Mouse (Mus musculus) erythroid progenitor cell, adult 5-6 weeks (primary cell): ENCODE results near the gene Mpi. TPM values are rescaled to one million over a fixed set of nuclear protein-coding genes. Genes with fewer than 3 reads are reported as not detected.

Source experiments
- ATAC-seq: replicated peaks from 2 replicates; pipeline ENCODE4 v1.8.0; 2016; ENCODE audit warnings: moderate number of reproducible peaks, mild to moderate bottlenecking, moderate TSS enrichment, inconsistent platforms; ENCODE audit not compliant: poor library complexity, low FRiP score, severe bottlenecking
- total RNA-seq, 2 experiments: library from RNA; stranded (forward) in 1 of 2; stranded (reverse) in 1 of 2; fragments of 150-400 nt in 1 of 2; fragments of 186-747, 209-891 nt in 1 of 2; gene quantifications; 2 replicates each; pipeline versions ENCODE4 v1.2.3 to v1.2.4; 2015 to 2017; ENCODE audit warnings: low replicate concordance in 2 of 2

The Mpi gene
- total RNA-seq, 2 experiments from 2014 or later = 1.4 to 1.7 TPM

DNA sequence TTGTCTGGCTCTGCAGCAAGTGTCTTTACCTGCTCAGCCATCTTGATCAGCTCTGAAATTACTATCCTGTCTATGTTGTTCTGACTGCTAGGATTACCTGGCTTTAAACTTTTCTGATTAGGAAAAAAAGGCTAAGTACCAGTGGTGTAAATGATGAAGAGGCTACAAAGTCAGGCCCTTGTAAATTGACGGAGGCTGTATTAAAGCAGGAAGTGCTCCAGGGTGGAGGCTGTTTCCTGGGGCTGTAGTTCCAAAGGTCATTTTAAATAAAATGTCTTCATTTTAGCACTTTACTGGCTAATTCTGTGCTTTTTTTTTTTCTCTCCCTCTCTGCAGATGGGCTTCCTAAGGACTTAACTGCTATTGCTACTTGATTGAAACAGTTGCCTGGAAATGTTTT, 20.6 kb downstream of the Mpi start:
- ATAC-seq = no peak

- ATAC-seq = no peak
Measured at GRCm38 (mm10) chr9:57526435-57526834, 26.1 kb downstream of the Mpi start.

DNA sequence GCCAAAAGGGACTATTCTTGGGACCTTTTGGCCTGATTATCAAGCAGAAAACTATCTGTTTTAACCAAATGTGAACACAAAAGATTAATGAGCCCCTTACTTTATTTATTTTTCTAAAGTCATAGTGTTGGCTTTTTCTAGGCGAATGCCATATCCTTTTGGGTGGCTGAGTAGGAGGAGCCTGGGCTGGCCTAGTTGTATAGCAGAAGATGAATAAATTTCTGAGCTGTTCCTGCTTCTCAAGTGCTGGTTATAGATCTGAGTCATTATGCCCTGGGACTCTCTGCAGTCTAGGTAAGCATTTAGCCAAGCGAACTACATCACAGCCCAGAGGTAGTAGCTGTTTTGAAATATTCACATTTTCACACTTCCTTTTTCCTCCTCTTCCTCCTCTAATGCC, 27.0 kb downstream of the Mpi start:
- ATAC-seq = no peak

- no peak for ATAC-seq
Measured at GRCm38 (mm10) chr9:57524439-57524838, 28.1 kb downstream of the Mpi start.

DNA sequence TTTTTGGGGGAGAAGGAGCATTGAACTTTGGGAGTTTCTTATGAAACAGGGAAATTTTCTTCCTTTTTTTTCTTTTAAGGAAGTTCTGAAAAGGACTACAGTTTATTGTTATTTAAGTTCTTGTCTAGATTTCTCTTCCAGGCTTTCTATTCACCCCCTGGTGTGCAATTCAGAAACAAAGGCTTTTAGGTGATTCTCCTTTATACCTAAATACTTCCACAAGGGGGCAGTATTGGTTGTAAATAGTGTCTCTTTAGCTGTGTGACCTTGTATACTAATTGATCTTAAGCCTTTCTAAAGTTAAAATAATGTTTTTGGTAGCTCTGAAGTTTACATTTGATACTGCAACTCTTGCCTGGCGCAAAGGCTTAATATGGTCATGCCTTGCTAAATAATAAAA, 28.8 kb downstream of the Mpi start:
- ATAC-seq = peak; percentile 56

- ATAC-seq = no peak
Measured at GRCm38 (mm10) chr9:57522861-57523246, 29.7 kb downstream of the Mpi start.

DNA sequence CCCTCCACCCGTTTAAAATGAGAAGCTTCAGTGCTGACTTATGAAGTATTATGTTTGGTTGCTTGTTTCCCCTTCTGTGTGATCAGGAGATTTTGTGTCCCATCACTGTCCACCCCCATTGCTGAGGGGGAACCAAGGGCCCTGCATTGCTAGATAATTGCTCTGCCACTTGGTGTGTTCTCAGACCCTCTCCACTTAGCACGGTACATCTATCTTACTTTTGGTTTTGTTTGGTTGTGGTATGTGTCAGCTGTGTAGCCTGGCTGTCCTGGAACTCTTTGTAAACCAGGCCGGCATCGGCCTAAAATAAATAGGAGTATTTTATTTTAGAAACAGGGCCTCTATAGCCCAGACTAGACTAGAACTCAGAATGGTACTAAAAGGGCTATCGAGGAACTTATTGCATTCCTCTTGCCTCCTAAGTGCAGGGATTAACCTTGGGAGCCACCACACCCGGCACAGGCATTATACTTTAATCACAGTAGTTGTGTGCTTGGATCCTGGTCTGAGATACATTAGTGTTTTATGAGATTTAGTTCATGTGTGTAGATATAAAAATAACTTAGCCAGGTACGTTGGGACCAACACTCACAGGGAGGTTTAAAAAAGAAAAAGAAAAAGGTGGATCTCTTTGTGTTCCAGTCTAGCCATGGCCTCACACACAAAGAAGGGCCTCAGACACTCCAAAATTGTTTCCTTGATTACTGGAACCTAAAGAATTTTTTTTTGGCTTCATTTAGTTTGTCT, 30.3 kb downstream of the Mpi start:
- no peak for ATAC-seq

DNA sequence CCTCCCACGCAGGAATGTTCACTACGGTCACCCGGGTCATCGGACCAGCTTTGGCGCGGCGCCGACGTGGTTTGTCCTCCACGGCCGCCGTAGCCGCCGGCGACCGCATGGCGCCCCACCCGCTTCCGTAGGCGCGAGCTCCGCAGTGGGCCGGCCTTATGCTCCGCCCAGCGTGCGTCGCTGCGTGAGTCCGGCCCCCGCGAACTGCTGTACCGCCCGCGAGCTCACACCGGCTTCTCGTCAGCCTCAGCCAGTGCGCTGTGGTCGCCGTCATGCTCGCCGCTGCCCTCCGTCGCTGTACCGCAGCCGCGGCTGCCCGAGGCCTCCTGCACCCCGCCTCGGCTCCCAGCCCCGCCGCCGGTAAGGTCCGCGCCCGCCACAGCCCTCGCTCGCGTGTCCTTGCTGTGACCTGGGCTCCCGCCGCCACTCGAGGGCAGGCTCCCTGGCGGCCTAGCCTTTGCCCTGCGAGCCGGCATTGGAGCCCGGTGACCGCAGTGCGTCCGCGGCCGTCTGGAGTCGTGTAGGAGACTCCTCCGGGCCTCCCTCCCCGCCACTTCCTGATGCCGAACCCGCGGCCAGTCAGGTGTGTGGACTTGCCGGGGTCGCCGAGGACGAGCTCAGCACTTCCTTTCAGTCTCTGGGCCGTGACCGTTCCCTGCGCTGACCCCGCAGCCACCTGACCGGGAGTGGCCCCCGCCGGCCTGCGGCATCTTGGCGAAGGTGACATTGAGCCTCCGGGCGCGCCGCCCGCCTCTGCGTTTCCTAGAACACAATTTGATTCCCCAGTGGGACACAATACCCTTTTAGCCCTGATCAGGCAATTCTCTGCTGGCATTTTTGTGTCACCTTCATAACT, 31.3 kb downstream of the Mpi start, which contains the start of gene Cox5a:
TSS of gene Cox5a (plus strand) at position 219 of the 856 bp plus-strand sequence.
- ATAC-seq = peak; percentile 93

DNA sequence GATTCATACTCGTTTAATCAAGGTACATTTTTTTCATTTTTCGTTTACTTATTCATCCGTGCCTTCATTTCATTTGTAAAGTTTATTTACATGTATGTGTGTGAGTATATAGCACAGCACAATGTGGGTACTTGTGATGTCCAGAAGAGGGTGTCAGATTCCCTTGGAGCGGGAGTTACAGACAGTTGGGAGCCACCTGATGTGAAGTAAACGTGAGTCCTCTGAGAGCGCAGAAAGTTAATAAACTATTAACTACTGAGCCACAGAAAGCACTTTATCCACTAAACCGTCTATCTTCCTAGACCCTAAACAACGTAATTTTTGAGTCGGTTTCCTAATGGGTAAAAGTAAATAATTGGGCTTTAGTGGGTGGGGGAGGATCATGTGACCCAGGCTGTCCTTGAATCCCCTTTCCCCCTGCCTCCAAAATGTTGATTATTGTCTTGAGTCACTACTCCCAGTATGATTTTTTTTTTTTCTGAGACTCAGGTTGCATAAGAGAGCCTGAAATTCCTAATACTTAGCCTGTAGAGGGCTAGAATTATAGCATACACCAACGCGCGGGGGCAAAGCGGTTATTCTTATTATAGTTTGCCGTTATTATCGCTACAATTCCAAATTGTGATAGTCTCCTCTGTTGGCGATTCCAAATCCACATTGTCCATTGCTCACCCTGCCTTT, 32.0 kb downstream of the Mpi start:
- 0 out of 2 replicates have a peak, but pooled peaks have one; percentile 4 for ATAC-seq

GRCm38 (mm10) chr9:57517113-57517512, 35.5 kb downstream of the Mpi start:
- ATAC-seq = 0 out of 2 replicates have a peak, but pooled peaks have one; percentile 37

- no peak for ATAC-seq
Measured at GRCm38 (mm10) chr9:57510577-57510976, 42.0 kb downstream of the Mpi start.

- ATAC-seq = peak; percentile 95
Measured at GRCm38 (mm10) chr9:57505700-57506099, 46.9 kb downstream of the Mpi start.

- no peak for ATAC-seq
Measured at GRCm38 (mm10) chr9:57504891-57505290, 47.7 kb downstream of the Mpi start.

DNA sequence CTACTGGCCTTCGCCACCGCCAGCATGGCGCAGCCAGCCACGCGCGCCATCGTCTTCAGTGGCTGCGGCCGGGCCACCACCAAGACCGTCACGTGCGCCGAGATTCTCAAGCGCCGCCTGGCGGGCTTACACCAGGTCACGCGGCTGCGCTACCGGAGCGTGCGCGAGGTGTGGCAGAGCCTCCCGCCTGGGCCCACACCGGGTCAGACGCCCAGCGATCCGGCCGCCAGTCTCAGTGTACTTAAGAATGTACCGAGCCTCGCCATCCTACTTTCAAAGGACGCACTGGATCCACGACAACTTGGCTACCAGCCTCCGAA, 48.2 kb downstream of the Mpi start:
- ATAC-seq = 0 out of 2 replicates have a peak, but pooled peaks have one; percentile 40

DNA sequence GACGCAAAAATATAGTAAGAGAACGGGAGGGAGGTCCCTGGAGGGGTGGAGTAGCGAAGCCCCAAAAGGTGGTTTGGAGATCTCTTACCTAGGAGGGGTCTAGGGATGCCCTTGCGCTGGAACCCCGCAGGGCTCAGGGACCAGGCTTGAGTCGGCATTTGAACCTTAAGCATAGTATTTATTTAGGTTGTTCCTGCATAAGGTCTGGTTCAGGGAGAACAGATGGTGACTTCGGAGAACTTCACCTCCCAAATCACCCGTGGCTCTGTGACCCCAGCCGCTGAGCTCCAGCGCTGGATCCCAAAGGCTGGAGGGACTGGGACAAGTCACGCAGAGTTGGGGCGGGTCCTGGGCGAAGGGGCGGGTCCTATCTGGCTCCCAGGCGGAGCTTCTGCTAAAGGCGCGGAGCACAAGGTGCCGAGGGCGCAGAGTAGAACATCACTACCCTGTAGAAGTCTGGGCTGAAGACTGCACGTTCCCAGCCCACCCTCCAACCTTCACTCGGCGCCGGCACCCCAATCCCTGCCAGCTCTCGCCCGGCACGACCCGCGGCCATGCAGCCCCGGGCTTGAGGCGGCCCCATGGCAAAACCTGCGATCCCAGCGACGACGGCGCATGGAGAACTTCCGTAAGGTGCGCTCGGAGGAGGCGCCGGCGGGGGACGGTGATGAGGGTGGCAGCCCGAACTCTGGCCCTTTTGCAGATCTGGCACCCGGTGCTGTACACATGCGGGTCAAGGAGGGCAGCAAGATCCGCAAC, 48.8 kb downstream of the Mpi start, which contains the start of gene Rpp25:
TSS of gene Rpp25 (plus strand) at position 405 of the 759 bp plus-strand sequence.
- ATAC-seq = 0 out of 2 replicates have a peak, but pooled peaks have one; percentile 31

DNA sequence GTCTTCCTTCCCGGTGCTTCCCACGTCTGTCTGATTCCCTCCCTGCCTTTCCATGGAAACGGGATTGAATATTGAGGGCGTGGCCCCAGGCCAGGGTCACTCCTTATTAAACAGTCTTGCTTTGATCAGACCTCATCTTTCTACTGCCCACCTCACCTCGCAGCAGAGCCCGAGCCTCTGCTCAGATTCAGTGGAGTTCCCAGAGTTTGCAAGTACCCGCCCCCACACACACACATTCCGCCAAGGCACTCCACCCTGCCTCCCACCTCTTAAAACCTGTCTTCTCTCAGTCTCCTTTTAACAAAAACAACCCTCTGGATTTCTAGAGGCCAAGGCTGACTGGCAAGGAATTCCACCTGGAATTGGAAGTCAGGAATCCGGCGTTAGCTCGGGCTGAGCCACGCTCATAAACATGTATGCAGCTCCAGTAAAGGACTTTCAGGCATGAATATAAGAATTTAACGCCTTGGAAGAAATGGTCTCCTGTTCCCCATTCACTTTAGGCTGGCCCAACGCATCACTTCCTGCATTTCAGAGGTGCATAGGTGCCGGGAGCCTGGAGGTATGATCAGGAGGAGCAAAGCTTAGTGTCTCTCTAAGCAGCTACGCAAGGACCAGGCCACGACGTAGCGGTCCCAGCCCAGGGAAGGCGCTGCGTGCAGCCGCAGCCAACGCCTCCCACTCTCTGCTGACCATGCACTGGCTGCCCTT, 49.5 kb downstream of the Mpi start:
- no peak for ATAC-seq

DNA sequence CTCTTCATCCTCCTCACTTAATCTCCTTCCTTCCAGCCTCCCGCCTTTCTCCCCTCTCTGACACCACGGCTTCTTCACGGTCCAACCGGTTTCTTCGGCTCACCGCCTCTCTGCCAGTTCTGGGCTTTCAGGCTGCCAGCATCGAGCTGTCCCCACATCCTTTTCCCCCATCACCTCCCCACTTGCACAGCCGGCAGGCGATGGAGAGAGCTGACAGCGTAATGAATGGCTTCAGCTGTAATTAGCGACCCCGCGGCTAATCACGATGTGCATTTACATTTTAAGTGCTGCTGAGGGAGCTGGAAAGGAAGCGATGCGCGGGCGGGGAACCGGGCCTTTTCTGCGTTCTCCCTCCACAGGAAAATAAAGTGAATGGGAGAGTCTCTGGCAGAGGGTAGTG, 50.7 kb downstream of the Mpi start:
- no peak for ATAC-seq

- ATAC-seq = no peak
Measured at GRCm38 (mm10) chr9:57501452-57501851, 51.1 kb downstream of the Mpi start.

DNA sequence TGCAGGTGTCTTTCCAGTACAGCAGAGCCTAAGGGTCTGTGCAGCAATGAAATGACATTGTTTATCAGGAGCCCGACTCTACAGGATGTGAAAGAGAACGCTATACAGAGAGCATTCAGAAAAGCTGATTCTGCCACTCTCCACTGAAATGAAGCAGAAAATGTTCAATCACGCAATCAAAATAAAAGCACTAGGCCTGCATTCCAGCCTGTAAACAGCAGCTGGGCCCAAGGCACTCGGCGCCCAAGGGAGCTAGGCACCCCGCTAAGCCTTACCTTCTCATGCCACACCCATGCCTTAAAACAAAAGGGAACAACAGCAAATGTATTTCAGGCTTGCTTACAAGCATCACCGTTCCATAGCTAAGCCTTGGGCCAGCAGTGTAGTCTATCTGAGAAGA, 54.0 kb downstream of the Mpi start:
- no peak for ATAC-seq
